Mouse (Mus musculus): ENCODE results near the gene Exo1. TPM values are rescaled to one million over a fixed set of nuclear protein-coding genes. Genes with fewer than 3 reads are reported as not detected.
A peak's percentile ranks its signal among the peaks of the same experiment; 100 is the strongest.

The Exo1 gene
- polyA plus RNA-seq, 1 experiment from 2014 or later = 74.5 TPM

GRCm38 (mm10) chr1:175946718-175947315 lies 66.4 kb downstream of the Exo1 start:
- WGBS = 26% methylated on average over 4 of the region's 4 CpGs
- Histone ChIP-seq H3K4me3 (ENCODE audit: low read length) (no peak overlapping the region), H3K9me3 (ENCODE audit: low read length) (no peaks in the 10 kb centered on the region), H3K9ac (replicated peaks; ENCODE audit: low read length) (no peak overlapping the region), H3K4me1 (ENCODE audit: insufficient read depth, low read length) (no peaks in the 10 kb centered on the region), H3K27ac (ENCODE audit: low read length) (no peak overlapping the region), H3K27me3 (ENCODE audit: insufficient read depth, low read length) (no peaks in the 10 kb centered on the region), H3K36me3 (ENCODE audit: insufficient read depth, low read length) (no peaks in the 10 kb centered on the region), H3K4me2 (replicated peaks; ENCODE audit: low read depth, low read length) (no peak overlapping the region)
- peak; percentile 49; the same call in 1 of the 2 replicates for ATAC-seq (ENCODE audit: low FRiP score, low TSS enrichment)

GRCm38 (mm10) chr1:175950421-175950820 lies 70.0 kb downstream of the Exo1 start:
- no peak overlapping the region for H3K4me2 ChIP-seq (replicated peaks; ENCODE audit: low read depth, low read length)
- H3K9ac ChIP-seq (replicated peaks; ENCODE audit: low read length) = no peak overlapping the region
- no peaks in the 10 kb centered on the region for H3K36me3 ChIP-seq (ENCODE audit: insufficient read depth, low read length)
- no peak for ATAC-seq (ENCODE audit: low FRiP score, low TSS enrichment)
- H3K27me3 ChIP-seq (ENCODE audit: insufficient read depth, low read length) = no peaks in the 10 kb centered on the region
- no peaks in the 10 kb centered on the region for H3K4me1 ChIP-seq (ENCODE audit: insufficient read depth, low read length)
- 64% methylated on average over 3 of the region's 3 CpGs for WGBS
- H3K27ac ChIP-seq (ENCODE audit: low read length) = no peak overlapping the region
- no peaks in the 10 kb centered on the region; the same call in 1 of the 2 replicates for H3K9me3 ChIP-seq (ENCODE audit: low read length)
- no peak overlapping the region for H3K4me3 ChIP-seq (ENCODE audit: low read length)

GRCm38 (mm10) chr1:175950851-175951250 lies 70.5 kb downstream of the Exo1 start:
- no peak for ATAC-seq (ENCODE audit: low FRiP score, low TSS enrichment)
- WGBS = 92% methylated on average over 2 of the region's 2 CpGs

GRCm38 (mm10) chr1:175961786-175962185 lies 81.4 kb downstream of the Exo1 start:
- no peaks in the 10 kb centered on the region for H3K4me1 ChIP-seq (ENCODE audit: insufficient read depth, low read length)
- WGBS = 87% methylated on average over 2 of the region's 2 CpGs

More at GRCm38 (mm10) chr1:175950851-175951250, 70.5 kb downstream of the Exo1 start:
- no peaks in the 10 kb centered on the region for H3K4me1 ChIP-seq (ENCODE audit: insufficient read depth, low read length)
- H3K27ac ChIP-seq (ENCODE audit: low read length) = no peak overlapping the region
- no peaks in the 10 kb centered on the region for H3K36me3 ChIP-seq (ENCODE audit: insufficient read depth, low read length)
- H3K9ac ChIP-seq (replicated peaks; ENCODE audit: low read length) = no peak overlapping the region
- no peaks in the 10 kb centered on the region; the same call in 1 of the 2 replicates for H3K9me3 ChIP-seq (ENCODE audit: low read length)
- no peak overlapping the region for H3K4me2 ChIP-seq (replicated peaks; ENCODE audit: low read depth, low read length)
- H3K4me3 ChIP-seq (ENCODE audit: low read length) = no peak overlapping the region
- H3K27me3 ChIP-seq (ENCODE audit: insufficient read depth, low read length) = no peaks in the 10 kb centered on the region

More at GRCm38 (mm10) chr1:175961786-175962185, 81.4 kb downstream of the Exo1 start:
- ATAC-seq (ENCODE audit: low FRiP score, low TSS enrichment) = no peak
- H3K27me3 ChIP-seq (ENCODE audit: insufficient read depth, low read length) = no peaks in the 10 kb centered on the region
- no peak overlapping the region for H3K9ac ChIP-seq (replicated peaks; ENCODE audit: low read length)
- no peaks in the 10 kb centered on the region for H3K36me3 ChIP-seq (ENCODE audit: insufficient read depth, low read length)
- H3K9me3 ChIP-seq (ENCODE audit: low read length) = no peaks in the 10 kb centered on the region
- no peak overlapping the region for H3K4me2 ChIP-seq (replicated peaks; ENCODE audit: low read depth, low read length)
- H3K27ac ChIP-seq (ENCODE audit: low read length) = no peak overlapping the region
- H3K4me3 ChIP-seq (ENCODE audit: low read length) = no peak overlapping the region

Other genes with a start within 250 kb of the Exo1 start
- 9.3 and 9.4 TPM in 2 replicates for gene Opn3, start 187.8 kb upstream of the Exo1 start, polyA plus RNA-seq (2015; fragmentation: Nextera tagmentation; extraction: Ambion mirVana)
- 3.0 and 3.6 TPM in 2 replicates for gene Chml, start 187.7 kb upstream of the Exo1 start, polyA plus RNA-seq (2015; fragmentation: Nextera tagmentation; extraction: Ambion mirVana)
- gene Wdr64, start 182.0 kb upstream of the Exo1 start, polyA plus RNA-seq (2015; fragmentation: Nextera tagmentation; extraction: Ambion mirVana) = not detected in 2 replicates
- not detected in 2 replicates for gene Gm38100, start 39.7 kb downstream of the Exo1 start, polyA plus RNA-seq (2015; fragmentation: Nextera tagmentation; extraction: Ambion mirVana)
- 0.35 and 1.5 TPM in 2 replicates for gene Rbm8a2, start 98.5 kb downstream of the Exo1 start, polyA plus RNA-seq (2015; fragmentation: Nextera tagmentation; extraction: Ambion mirVana)